Mouse (Mus musculus): ENCODE data around the gene Nrl. TPM values are rescaled to one million over a fixed set of nuclear protein-coding genes. Genes with fewer than 3 reads are reported as not detected.
A peak's percentile ranks its signal among the peaks of the same experiment; 100 is the strongest.

The Nrl gene
- polyA plus RNA-seq (2014; fragmentation: Nextera tagmentation; extraction: Ambion mirVana) = not detected in 2 replicates

DNA sequence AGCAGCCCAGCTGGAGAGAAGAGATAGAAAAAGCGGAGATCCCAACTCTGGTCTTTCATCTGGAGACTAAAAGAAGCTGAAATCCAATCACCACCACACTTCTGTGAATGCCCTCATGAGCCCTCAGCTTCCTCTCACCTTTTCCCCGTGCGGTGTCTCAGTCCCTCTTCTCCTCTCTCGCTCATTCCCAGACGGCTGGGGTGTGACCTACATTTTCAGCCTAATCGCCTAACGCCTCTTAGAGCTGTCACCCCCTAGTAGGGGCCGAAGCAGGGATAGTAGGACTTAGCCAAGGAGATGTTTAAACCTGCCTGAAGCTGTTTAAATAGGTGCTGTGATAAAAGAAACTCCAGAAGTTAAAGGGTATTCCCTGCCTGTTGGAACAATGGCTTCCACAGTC is at the start of gene Nrl:
Nrl (minus strand) TSS at position 197 of the 400 bp plus-strand sequence.
- no peaks in the 10 kb centered on the region for H3K9me3 ChIP-seq (ENCODE audit: control insufficient read depth, low read length)
- peaks cover 4% of the 10 kb centered on the region; the same call in 1 of the 2 replicates for H3K27me3 ChIP-seq (ENCODE audit: control insufficient read depth, insufficient read depth, low read length)
- DNase-seq (ENCODE audit: low spot score, missing footprints) = no peak
- no peak within 1 kb of the TSS for H3K27ac ChIP-seq (ENCODE audit: low read depth, low read length)
- H3K4me1 ChIP-seq (ENCODE audit: control insufficient read depth, insufficient read depth, low read length) = peaks cover 2% of the 10 kb centered on the region; the same call in 1 of the 2 replicates
- H3K36me3 ChIP-seq (ENCODE audit: control insufficient read depth, insufficient read depth, low read length) = no peaks in the 10 kb centered on the region
- no peak within 1 kb of the TSS for H3K9ac ChIP-seq (ENCODE audit: low read length)
- H3K4me2 ChIP-seq = no peak within 1 kb of the TSS
- H3K4me3 ChIP-seq (ENCODE audit: low read depth, low read length) = no peak within 1 kb of the TSS
- WGBS = 42% methylated on average over 8 of the region's 8 CpGs
- ATAC-seq (ENCODE audit: low FRiP score) = no peak

GRCm38 (mm10) chr14:55571760-55572159 is 47.0 kb upstream of the Nrl start:
- no peak for DNase-seq (ENCODE audit: low spot score, missing footprints)
- H3K9ac ChIP-seq (ENCODE audit: low read length) = no peak overlapping the region
- no peak for ATAC-seq (ENCODE audit: low FRiP score)
- no peaks in the 10 kb centered on the region for H3K4me1 ChIP-seq (ENCODE audit: control insufficient read depth, insufficient read depth, low read length)
- no peaks in the 10 kb centered on the region for H3K9me3 ChIP-seq (ENCODE audit: control insufficient read depth, low read length)
- H3K27ac ChIP-seq (ENCODE audit: low read depth, low read length) = no peak overlapping the region
- H3K4me3 ChIP-seq (ENCODE audit: low read depth, low read length) = no peak overlapping the region
- H3K27me3 ChIP-seq (ENCODE audit: control insufficient read depth, insufficient read depth, low read length) = no peaks in the 10 kb centered on the region
- H3K4me2 ChIP-seq = no peak overlapping the region
- peaks cover 3% of the 10 kb centered on the region; the same call in 1 of the 2 replicates for H3K36me3 ChIP-seq (ENCODE audit: control insufficient read depth, insufficient read depth, low read length)

DNA sequence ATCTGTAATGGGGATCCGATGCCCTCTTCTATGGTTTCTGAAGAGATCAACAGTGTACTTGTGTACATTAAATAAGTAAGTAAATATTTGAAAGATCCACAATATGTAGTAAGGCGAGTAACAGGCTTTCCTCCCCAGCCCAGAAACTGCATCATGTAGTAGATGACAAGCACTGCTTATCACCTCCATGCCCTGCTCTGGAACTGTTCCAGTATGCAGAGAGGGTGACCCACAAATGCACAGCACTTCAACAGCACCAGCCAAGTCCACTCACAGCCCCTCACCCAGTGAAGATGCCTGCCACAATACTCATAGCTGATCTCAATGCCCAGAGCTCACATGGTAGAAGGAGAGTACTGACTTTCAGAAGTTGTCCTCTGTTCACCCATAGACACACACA is 45.8 kb upstream of the Nrl start:
- Histone ChIP-seq H3K4me2 (no peak overlapping the region), H3K4me3 (ENCODE audit: low read depth, low read length) (no peak overlapping the region), H3K27ac (ENCODE audit: low read depth, low read length) (no peak overlapping the region), H3K36me3 (ENCODE audit: control insufficient read depth, insufficient read depth, low read length) (peaks cover 4% of the 10 kb centered on the region; the same call in 1 of the 2 replicates), H3K27me3 (ENCODE audit: control insufficient read depth, insufficient read depth, low read length) (no peaks in the 10 kb centered on the region), H3K9ac (ENCODE audit: low read length) (no peak overlapping the region), H3K9me3 (ENCODE audit: control insufficient read depth, low read length) (no peaks in the 10 kb centered on the region), H3K4me1 (ENCODE audit: control insufficient read depth, insufficient read depth, low read length) (no peaks in the 10 kb centered on the region)
- no peak for ATAC-seq (ENCODE audit: low FRiP score)
- WGBS = 90% methylated on average over 2 of the region's 2 CpGs
- DNase-seq (ENCODE audit: low spot score, missing footprints) = no peak

- H3K36me3 ChIP-seq (ENCODE audit: control insufficient read depth, insufficient read depth, low read length) = peaks cover 7% of the 10 kb centered on the region; the same call in 1 of the 2 replicates
- H3K4me2 ChIP-seq = no peak overlapping the region
- no peak overlapping the region for H3K27ac ChIP-seq (ENCODE audit: low read depth, low read length)
- no peaks in the 10 kb centered on the region for H3K9me3 ChIP-seq (ENCODE audit: control insufficient read depth, low read length)
- DNase-seq (ENCODE audit: low spot score, missing footprints) (no peak), ATAC-seq (ENCODE audit: low FRiP score) (no peak)
- no peaks in the 10 kb centered on the region for H3K4me1 ChIP-seq (ENCODE audit: control insufficient read depth, insufficient read depth, low read length)
- no peak overlapping the region for H3K9ac ChIP-seq (ENCODE audit: low read length)
- no peaks in the 10 kb centered on the region for H3K27me3 ChIP-seq (ENCODE audit: control insufficient read depth, insufficient read depth, low read length)
- H3K4me3 ChIP-seq (ENCODE audit: low read depth, low read length) = no peak overlapping the region
- WGBS = 90% methylated on average over 3 of the region's 3 CpGs
Observed at GRCm38 (mm10) chr14:55567496-55567895, 42.7 kb upstream of the Nrl start.

DNA sequence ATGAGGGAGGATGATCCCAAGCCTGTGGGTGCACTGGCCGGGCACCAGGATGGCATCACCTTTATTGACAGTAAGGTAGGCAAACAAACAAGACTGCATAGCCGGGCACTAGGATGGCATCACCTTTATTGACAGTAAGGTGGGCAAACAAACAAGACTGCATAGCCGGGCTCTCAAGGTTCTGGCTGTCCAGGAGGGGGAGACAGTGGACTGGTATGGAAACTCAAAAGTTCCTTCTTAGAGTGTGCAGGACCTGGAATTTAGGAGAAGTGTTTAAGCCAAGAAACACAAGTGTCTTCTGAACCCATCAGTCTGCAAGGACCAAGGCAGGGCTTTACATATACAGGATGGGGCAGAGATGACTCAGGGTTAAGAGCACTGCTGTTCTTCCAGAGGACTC is 41.0 kb upstream of the Nrl start:
- no peak for ATAC-seq (ENCODE audit: low FRiP score)
- H3K27ac ChIP-seq (ENCODE audit: low read depth, low read length) = no peak overlapping the region
- peaks cover 6% of the 10 kb centered on the region for H3K4me1 ChIP-seq (ENCODE audit: control insufficient read depth, insufficient read depth, low read length)
- H3K9me3 ChIP-seq (ENCODE audit: control insufficient read depth, low read length) = no peaks in the 10 kb centered on the region
- H3K4me2 ChIP-seq = no peak overlapping the region
- 88% methylated on average over 3 of the region's 3 CpGs for WGBS
- no peak for DNase-seq (ENCODE audit: low spot score, missing footprints)
- H3K36me3 ChIP-seq (ENCODE audit: control insufficient read depth, insufficient read depth, low read length) = peaks cover 7% of the 10 kb centered on the region; the same call in 1 of the 2 replicates
- no peak overlapping the region for H3K4me3 ChIP-seq (ENCODE audit: low read depth, low read length)
- no peaks in the 10 kb centered on the region for H3K27me3 ChIP-seq (ENCODE audit: control insufficient read depth, insufficient read depth, low read length)
- H3K9ac ChIP-seq (ENCODE audit: low read length) = no peak overlapping the region

DNA sequence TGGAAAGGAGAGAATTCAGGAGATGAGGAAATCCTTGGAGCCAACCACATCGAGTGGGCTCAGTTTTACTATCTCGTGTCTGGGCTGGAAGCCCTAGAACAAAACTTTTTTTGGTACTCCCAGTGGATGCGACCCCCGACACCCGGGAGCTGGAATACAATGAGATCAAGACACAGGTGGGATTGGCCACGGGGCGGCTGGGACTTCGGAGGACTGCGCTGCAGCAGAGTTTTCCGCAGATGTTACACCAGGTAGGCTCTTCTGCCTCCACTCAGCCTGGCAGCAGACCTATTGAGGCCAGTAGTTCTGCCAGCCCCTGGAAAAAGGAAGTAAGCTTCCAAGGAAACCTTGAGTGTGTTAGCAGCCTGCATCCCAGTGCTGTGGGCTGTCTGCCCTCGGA is 38.5 kb upstream of the Nrl start:
- Histone ChIP-seq H3K9me3 (ENCODE audit: control insufficient read depth, low read length) (no peaks in the 10 kb centered on the region), H3K4me2 (no peak overlapping the region), H3K36me3 (ENCODE audit: control insufficient read depth, insufficient read depth, low read length) (peaks cover 4% of the 10 kb centered on the region; the same call in 1 of the 2 replicates), H3K4me3 (ENCODE audit: low read depth, low read length) (no peak overlapping the region), H3K9ac (ENCODE audit: low read length) (no peak overlapping the region), H3K4me1 (ENCODE audit: control insufficient read depth, insufficient read depth, low read length) (peaks cover 9% of the 10 kb centered on the region), H3K27ac (ENCODE audit: low read depth, low read length) (no peak overlapping the region), H3K27me3 (ENCODE audit: control insufficient read depth, insufficient read depth, low read length) (no peaks in the 10 kb centered on the region)
- WGBS = 87% methylated on average over 11 of the region's 11 CpGs
- ATAC-seq (ENCODE audit: low FRiP score) (no peak), DNase-seq (ENCODE audit: low spot score, missing footprints) (no peak)

DNA sequence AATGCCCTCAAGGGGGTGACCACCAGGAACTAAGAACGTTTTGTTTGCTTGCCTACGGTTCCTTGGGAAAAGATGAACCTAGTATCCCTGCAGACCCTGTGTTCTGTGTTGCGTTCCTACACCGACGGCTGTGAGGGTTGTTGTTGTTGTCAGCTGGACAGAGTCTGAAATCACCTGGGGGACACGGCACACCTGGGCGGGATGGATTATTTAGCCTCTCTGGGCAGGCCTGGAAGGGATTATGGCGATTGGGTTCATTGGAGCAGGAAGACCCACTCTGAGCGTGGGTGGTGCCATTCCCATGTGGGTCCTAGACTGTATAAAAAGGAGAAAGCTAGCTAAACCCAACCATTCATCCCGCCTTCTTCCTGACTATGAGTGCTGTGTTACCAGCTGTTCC is 37.1 kb upstream of the Nrl start:
- H3K36me3 ChIP-seq (ENCODE audit: control insufficient read depth, insufficient read depth, low read length) = peaks cover 4% of the 10 kb centered on the region; the same call in 1 of the 2 replicates
- WGBS = 89% methylated on average over 10 of the region's 10 CpGs
- no peaks in the 10 kb centered on the region for H3K27me3 ChIP-seq (ENCODE audit: control insufficient read depth, insufficient read depth, low read length)
- no peak overlapping the region for H3K4me2 ChIP-seq
- no peak overlapping the region for H3K9ac ChIP-seq (ENCODE audit: low read length)
- H3K9me3 ChIP-seq (ENCODE audit: control insufficient read depth, low read length) = no peaks in the 10 kb centered on the region
- no peak for DNase-seq (ENCODE audit: low spot score, missing footprints)
- no peak overlapping the region for H3K4me3 ChIP-seq (ENCODE audit: low read depth, low read length)
- H3K27ac ChIP-seq (ENCODE audit: low read depth, low read length) = no peak overlapping the region
- peaks cover 9% of the 10 kb centered on the region for H3K4me1 ChIP-seq (ENCODE audit: control insufficient read depth, insufficient read depth, low read length)
- ATAC-seq (ENCODE audit: low FRiP score) = no peak

DNA sequence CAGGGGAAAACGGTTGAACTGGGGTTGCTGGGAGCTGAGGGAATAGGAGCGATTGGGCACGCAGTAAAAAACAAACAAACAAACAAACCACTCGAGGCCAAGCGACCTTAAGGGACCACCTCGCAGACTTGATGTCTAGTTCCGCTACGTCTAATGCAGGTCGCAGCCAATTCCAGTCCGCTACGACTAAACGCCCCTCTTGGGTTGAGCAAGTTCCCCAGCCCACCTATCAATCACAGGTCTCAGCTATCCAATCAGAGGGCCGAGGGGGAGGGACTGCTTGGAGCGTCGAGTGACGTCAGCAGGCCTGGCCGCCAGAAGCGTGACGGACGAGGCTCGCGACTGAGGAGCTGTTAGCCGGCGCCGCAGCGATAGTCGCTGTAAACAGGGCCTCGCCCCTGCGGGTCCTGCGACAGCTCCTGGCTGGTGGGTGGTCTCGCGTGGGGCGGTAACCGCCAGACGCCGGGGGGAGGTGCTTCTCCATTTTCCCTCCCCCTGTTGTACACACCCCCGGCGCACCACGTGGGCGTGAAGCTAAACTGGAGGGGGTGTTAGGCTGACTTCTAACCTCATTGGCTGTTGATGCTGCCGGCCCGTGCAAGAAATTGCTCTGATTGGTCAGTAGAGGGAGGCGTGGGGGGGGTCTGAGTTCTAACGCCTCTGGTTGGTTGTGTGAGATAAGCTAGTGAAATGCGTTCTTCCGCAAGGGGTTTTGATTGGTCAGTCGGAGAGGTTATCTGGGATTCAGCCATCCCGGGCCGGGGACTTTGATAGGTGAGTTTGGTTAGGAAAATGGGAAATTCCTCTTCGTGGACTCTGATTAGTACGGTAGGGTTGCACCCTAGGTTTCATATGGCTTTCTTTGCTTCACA is 35.7 kb upstream of the Nrl start, which contains the start of gene A730061H03Rik:
A730061H03Rik (minus strand) TSS at position 205 of the 872 bp plus-strand sequence.
- Histone ChIP-seq H3K27ac (ENCODE audit: low read depth, low read length) (peak within 1 kb of the TSS; percentile 93), H3K4me1 (ENCODE audit: control insufficient read depth, insufficient read depth, low read length) (peaks cover 9% of the 10 kb centered on the region), H3K4me2 (peak within 1 kb of the TSS; percentile 75), H3K9ac (ENCODE audit: low read length) (peak within 1 kb of the TSS; percentile 86), H3K27me3 (ENCODE audit: control insufficient read depth, insufficient read depth, low read length) (no peaks in the 10 kb centered on the region), H3K36me3 (ENCODE audit: control insufficient read depth, insufficient read depth, low read length) (peaks cover 1% of the 10 kb centered on the region; the same call in 1 of the 2 replicates), H3K9me3 (ENCODE audit: control insufficient read depth, low read length) (no peaks in the 10 kb centered on the region), H3K4me3 (ENCODE audit: low read depth, low read length) (peak within 1 kb of the TSS; percentile 63)
- under 1% methylated on average over 51 of the region's 51 CpGs for WGBS
- ATAC-seq (ENCODE audit: low FRiP score) = peak; percentile 98
- DNase-seq (ENCODE audit: low spot score, missing footprints) = peak; percentile 100

DNA sequence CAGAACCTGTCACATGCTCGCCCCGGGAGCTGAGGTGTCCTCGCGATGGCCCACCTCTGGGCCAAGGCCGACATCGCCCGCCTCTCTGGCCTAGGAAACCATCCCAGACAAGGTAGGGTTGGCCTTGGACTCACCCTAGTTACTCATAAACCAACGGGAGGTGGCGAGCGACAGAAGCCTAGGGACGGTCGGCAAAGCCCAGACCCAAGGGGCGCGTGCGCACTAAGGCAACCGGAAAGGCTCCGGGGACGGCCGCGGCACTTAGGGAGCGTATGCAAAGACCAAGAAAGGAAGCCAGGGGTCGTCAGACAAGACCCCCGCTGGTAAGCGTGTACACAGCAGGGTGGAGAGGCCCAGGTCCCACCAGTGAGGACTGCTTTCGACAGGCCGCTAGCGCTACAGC is 35.0 kb upstream of the Nrl start, which contains the start of gene Dcaf11:
Dcaf11 (plus strand) TSS at position 208 of the 403 bp plus-strand sequence.
- H3K9me3 ChIP-seq (ENCODE audit: control insufficient read depth, low read length) = no peaks in the 10 kb centered on the region
- ATAC-seq (ENCODE audit: low FRiP score) (peak; percentile 85), DNase-seq (ENCODE audit: low spot score, missing footprints) (peak; percentile 99)
- peaks cover 9% of the 10 kb centered on the region for H3K4me1 ChIP-seq (ENCODE audit: control insufficient read depth, insufficient read depth, low read length)
- H3K27ac ChIP-seq (ENCODE audit: low read depth, low read length) = peak within 1 kb of the TSS; percentile 93
- WGBS = under 1% methylated on average over 27 of the region's 27 CpGs
- no peaks in the 10 kb centered on the region for H3K36me3 ChIP-seq (ENCODE audit: control insufficient read depth, insufficient read depth, low read length)
- H3K27me3 ChIP-seq (ENCODE audit: control insufficient read depth, insufficient read depth, low read length) = no peaks in the 10 kb centered on the region
- H3K4me3 ChIP-seq (ENCODE audit: low read depth, low read length) = peak within 1 kb of the TSS; percentile 63
- peak within 1 kb of the TSS; percentile 75 for H3K4me2 ChIP-seq
- H3K9ac ChIP-seq (ENCODE audit: low read length) = peak within 1 kb of the TSS; percentile 86

All from midbrain, embryonic 11.5 days (tissue).